Mouse (Mus musculus): ENCODE measurements around the gene Spats1.

DNA sequence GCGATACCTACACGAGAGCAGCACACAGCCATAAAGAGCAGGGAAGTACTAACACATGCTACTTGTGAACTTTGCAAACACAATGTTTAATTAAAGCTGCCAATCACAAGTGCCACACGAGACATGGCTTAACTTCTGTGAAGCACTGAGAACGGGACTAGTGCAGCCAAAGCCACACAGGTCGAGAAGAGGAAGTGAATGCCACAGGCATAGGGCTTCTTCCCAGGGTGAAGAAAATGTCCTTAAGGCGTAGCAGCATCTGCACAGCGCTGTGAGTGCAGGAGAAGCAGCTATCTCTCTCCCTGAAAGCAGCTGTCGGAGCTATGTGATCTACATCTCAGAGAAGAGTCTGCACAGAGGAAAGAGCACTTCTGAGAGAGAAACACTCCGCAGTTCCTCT, 80.6 kb downstream of the Spats1 start:
- TF ChIP-seq EP300 (IDR thresholded peaks at IDR 0.05; ENCODE audit: insufficient read depth, low read depth, low read length) (no peak), CTCF (IDR thresholded peaks at IDR 0.05; ENCODE audit: low read depth, low read length) (no peak)

Data from ES-Bruce4 (cell line).